Mouse (Mus musculus) limb, embryonic 14.5 days (tissue): ENCODE data around the gene Tmem150b. TPM values are rescaled to one million over a fixed set of nuclear protein-coding genes. Genes with fewer than 3 reads are reported as not detected.

Source experiments
- ATAC-seq: fragments of 200-750 bp; cut with Nextera tagmentation; 2 replicates; pipeline ENCODE4 v1.8.0; 2017; ENCODE audit warnings: low read depth, moderate number of reproducible peaks, moderate TSS enrichment; ENCODE audit not compliant: low FRiP score
- DNase-seq: peaks from one replicate; pipeline ENCODE4 v3.0.0-alpha.2; 2015; ENCODE audit warnings: low spot score
- H3K27ac ChIP-seq: fragments of 300-500 bp; sonication (generic); replicated peaks from 2 replicates; pipeline ENCODE4 v1.5.1; 2014; ENCODE audit warnings: low read depth, mild to moderate bottlenecking, low read length, moderate library complexity, mixed read lengths
- H3K27me3 ChIP-seq: fragments of 300-500 bp; sonication (generic); 2 replicates; pipeline ENCODE4 v1.6.1; 2014; ENCODE audit warnings: low read length, mixed read lengths; ENCODE audit not compliant: control insufficient read depth, insufficient read depth
- H3K36me3 ChIP-seq: fragments of 300-500 bp; sonication (generic); 2 replicates; pipeline ENCODE4 v1.6.1; 2014; ENCODE audit warnings: mild to moderate bottlenecking, low read length, moderate library complexity, mixed read lengths; ENCODE audit not compliant: control insufficient read depth, insufficient read depth
- H3K4me1 ChIP-seq: fragments of 300-500 bp; sonication (generic); 2 replicates; pipeline ENCODE4 v1.6.1; 2014; ENCODE audit warnings: antibody characterized with exemption, low read length, mixed read lengths; ENCODE audit not compliant: control insufficient read depth, insufficient read depth
- H3K4me2 ChIP-seq: fragments of 300-500 bp; sonication (generic); replicated peaks from 2 replicates; pipeline ENCODE4 v1.6.1; 2014; ENCODE audit warnings: low read depth, mild to moderate bottlenecking, low read length, moderate library complexity; ENCODE audit not compliant: severe bottlenecking
- H3K4me3 ChIP-seq: fragments of 300-500 bp; sonication (generic); replicated peaks from 2 replicates; pipeline ENCODE4 v1.5.1; 2014; ENCODE audit warnings: low read length
- H3K9ac ChIP-seq: fragments of 300-500 bp; sonication (generic); 2 replicates; pipeline ENCODE4 v1.6.1; 2014; ENCODE audit warnings: mild to moderate bottlenecking, low read depth, low read length, moderate library complexity; ENCODE audit not compliant: severe bottlenecking
- H3K9me3 ChIP-seq: fragments of 300-500 bp; sonication (generic); 2 replicates; pipeline ENCODE4 v1.6.1; 2016; ENCODE audit warnings: low read length; ENCODE audit not compliant: control insufficient read depth
- POLR2A ChIP-seq: fragments of 200-500 bp; IDR thresholded peaks from 2 replicates; pipeline ENCODE4 v1.8.0; 2012; ENCODE audit warnings: inconsistent platforms, mild to moderate bottlenecking, moderate library complexity, borderline replicate concordance; ENCODE audit not compliant: insufficient read depth, insufficient read length; ENCODE audit errors: extremely low read depth
- WGBS: fragments of 180-500 bp; shearing (Covaris S2); extraction: QIAGEN DNeasy Blood & Tissue Kit; methylation state at CpG from one replicate; pipeline ENCODE4 v1.1.7; 2014; 5-methylcytosine and 5-hydroxymethylcytosine counted together
- polyA plus RNA-seq, 2 experiments: library from polyadenylated mRNA; depleted of rRNA in 1 of 2; stranded (reverse) in 1 of 2; unstranded in 1 of 2; fragments of >200 nt; fragmentation: Nextera tagmentation in 1 of 2; extraction: Ambion mirVana in 1 of 2; gene quantifications; 2 replicates each; pipeline versions ENCODE4 v1.2.1 to v1.2.3; 2012 to 2014

Tmem150b gene
- polyA plus RNA-seq, 2 experiments = 0.17 to 0.24 TPM

- peaks cover 86% of the 10 kb centered on the region for H3K36me3 ChIP-seq
Observed at GRCm38 (mm10) chr7:4703195-4703594, 21.9 kb downstream of the Tmem150b start.

GRCm38 (mm10) chr7:4702334-4702733 lies 22.7 kb downstream of the Tmem150b start:
- DNase-seq (no peak), ATAC-seq (no peak)
- Histone ChIP-seq H3K4me2 (no peak overlapping the region), H3K27me3 (no peaks in the 10 kb centered on the region), H3K27ac (no peak overlapping the region), H3K4me1 (no peaks in the 10 kb centered on the region), H3K9me3 (no peaks in the 10 kb centered on the region), H3K36me3 (peaks cover 85% of the 10 kb centered on the region), H3K4me3 (no peak overlapping the region), H3K9ac (no peak overlapping the region)
- 72% methylated on average over 8 of the region's 8 CpGs for WGBS
- TF ChIP-seq POLR2A = no peak

More at GRCm38 (mm10) chr7:4703195-4703594, 21.9 kb downstream of the Tmem150b start:
- H3K9me3 ChIP-seq = no peaks in the 10 kb centered on the region
- DNase-seq = no peak
- no peak overlapping the region for H3K4me3 ChIP-seq
- 94% methylated on average over 7 of the region's 7 CpGs for WGBS
- no peaks in the 10 kb centered on the region for H3K27me3 ChIP-seq
- H3K9ac ChIP-seq = no peak overlapping the region
- no peak overlapping the region for H3K4me2 ChIP-seq
- H3K27ac ChIP-seq = no peak overlapping the region
- no peaks in the 10 kb centered on the region for H3K4me1 ChIP-seq
- ATAC-seq = no peak
- TF ChIP-seq POLR2A = no peak

GRCm38 (mm10) chr7:4693004-4693403 lies 32.0 kb downstream of the Tmem150b start:
- Histone ChIP-seq H3K27ac (no peak overlapping the region), H3K9me3 (no peaks in the 10 kb centered on the region), H3K4me2 (no peak overlapping the region), H3K36me3 (peaks cover 53% of the 10 kb centered on the region), H3K4me3 (no peak overlapping the region), H3K9ac (no peak overlapping the region), H3K4me1 (peaks cover 7% of the 10 kb centered on the region; the same call in 1 of the 2 replicates), H3K27me3 (no peaks in the 10 kb centered on the region)
- no peak for ATAC-seq
- no peak for DNase-seq
- 94% methylated on average over 6 of the region's 6 CpGs for WGBS
- no peak for TF ChIP-seq POLR2A

GRCm38 (mm10) chr7:4690951-4691653 lies 33.9 kb downstream of the Tmem150b start:
- WGBS = 5% methylated on average over 27 of the region's 35 CpGs

GRCm38 (mm10) chr7:4690387-4690786 lies 34.7 kb downstream of the Tmem150b start, which contains the start of gene Brsk1:
TSS of gene Brsk1 (plus strand) at chr7:4690604.
- Histone ChIP-seq H3K4me3 (peak within 1 kb of the TSS; percentile 89), H3K4me2 (peak within 1 kb of the TSS; percentile 80), H3K9ac (peak within 1 kb of the TSS; percentile 99), H3K36me3 (peaks cover 29% of the 10 kb centered on the region), H3K27me3 (no peaks in the 10 kb centered on the region), H3K4me1 (peaks cover 7% of the 10 kb centered on the region; the same call in 1 of the 2 replicates), H3K9me3 (no peaks in the 10 kb centered on the region), H3K27ac (peak within 1 kb of the TSS; percentile 93)
- DNase-seq = peak; percentile 70
- ATAC-seq = peak; percentile 87
- no peak for TF ChIP-seq POLR2A
- 4% methylated on average over 7 of the region's 18 CpGs for WGBS

More at GRCm38 (mm10) chr7:4690951-4691653, 33.9 kb downstream of the Tmem150b start:
- Histone ChIP-seq H3K4me3 (peak overlapping the region; percentile 89), H3K27me3 (no peaks in the 10 kb centered on the region), H3K4me2 (peak overlapping the region; percentile 80), H3K27ac (peak overlapping the region; percentile 93), H3K9me3 (no peaks in the 10 kb centered on the region), H3K9ac (peak overlapping the region; percentile 99), H3K36me3 (peaks cover 36% of the 10 kb centered on the region), H3K4me1 (peaks cover 7% of the 10 kb centered on the region; the same call in 1 of the 2 replicates)
- no peak for DNase-seq
- TF ChIP-seq POLR2A = no peak
- peak; percentile 58 for ATAC-seq
